Mouse (Mus musculus) skeletal muscle tissue, postnatal 0 days (tissue): Measurements from ENCODE around the gene Gin1. TPM values are rescaled to one million over a fixed set of nuclear protein-coding genes. Genes with fewer than 3 reads are reported as not detected.

Experiments
- polyA plus RNA-seq: library from polyadenylated mRNA; unstranded; fragments of >200 nt; fragmentation: Nextera tagmentation; extraction: Ambion mirVana; gene quantifications from 2 replicates; pipeline ENCODE4 v1.2.1, GENCODE M21; 2015

Gene Gin1
- polyA plus RNA-seq, result 8.6 and 10.1 TPM in 2 replicates

DNA sequence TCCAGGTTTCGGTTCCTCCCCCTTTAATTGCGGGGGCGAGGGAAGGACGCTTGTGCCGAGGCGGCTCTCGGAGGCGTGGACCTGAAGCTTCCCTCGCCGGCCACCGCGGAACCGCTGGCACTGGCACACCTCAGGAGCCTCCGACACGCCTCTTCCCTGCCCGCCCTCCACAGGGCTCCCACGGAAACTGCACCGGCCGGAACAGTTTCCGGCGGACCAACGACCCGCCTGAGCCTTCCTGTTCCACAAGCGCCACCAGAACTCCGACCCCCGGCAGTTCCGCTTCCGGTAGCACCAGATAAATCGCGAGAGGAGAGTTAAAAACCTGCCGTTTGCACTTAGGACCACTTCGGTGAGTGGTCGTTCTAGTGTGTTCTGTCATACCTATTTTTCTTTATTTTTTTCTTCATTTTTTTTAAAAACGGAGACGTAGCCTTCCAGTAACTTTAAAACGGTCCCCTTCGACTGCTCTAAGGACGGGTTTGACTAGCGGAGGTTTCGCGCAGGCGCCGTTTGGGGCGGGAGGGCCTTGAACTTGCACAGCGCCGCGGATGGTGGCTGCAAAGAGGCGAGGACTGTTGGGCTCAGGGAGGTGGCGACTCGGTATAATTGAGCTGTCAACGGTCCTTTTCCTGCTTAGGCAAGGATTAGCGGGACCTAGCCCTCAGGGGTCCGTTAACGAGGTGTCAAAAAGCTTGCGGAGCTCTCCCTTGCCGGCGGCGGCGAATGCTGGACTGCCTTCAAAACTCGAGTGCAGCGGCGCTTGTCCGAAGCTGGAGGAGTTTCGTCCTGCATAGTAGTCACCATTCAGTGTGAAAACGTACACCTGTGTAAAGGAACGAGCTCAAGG, at the start of gene Gin1, which contains the start of gene Ppip5k2:
Gene Gin1 (plus strand): TSS at position 269 of the 850 bp plus-strand sequence.
Gene Ppip5k2 (minus strand): TSS at position 508 of the 850 bp plus-strand sequence.

Other genes starting within 250 kb of the Gin1 start
- 6.1 and 6.4 TPM in 2 replicates for gene D1Ertd622e, start 108.1 kb upstream of the Gin1 start, polyA plus RNA-seq
- 4.2 and 4.6 TPM in 2 replicates for gene Ppip5k2, start 239 bp downstream of the Gin1 start, polyA plus RNA-seq